ENCODE assay signal across 8 mouse cellular contexts in genomic region chr10:95501033-95501432, GRCm38 (mm10). TPM values are rescaled to one million over a fixed set of nuclear protein-coding genes. Genes with fewer than 3 reads are reported as not detected.
A peak's percentile ranks its signal among the peaks of the same experiment; 100 is the strongest.
DNase-seq lines count a peak whose midpoint lies in the region; ATAC-seq and TF ChIP-seq lines count a peak whose summit lies in the region.

No protein-coding gene starts in this region.

- WGBS in liver, adult 2 months: 2% methylated on average over 7 of the region's 7 CpGs
- WGBS in intestine, embryonic 15.5 days: under 1% methylated on average over 7 of the region's 7 CpGs
- WGBS in neural tube, embryonic 14.5 days: under 1% methylated on average over 7 of the region's 7 CpGs

- peak overlapping the region; percentile 92 for H3K27ac ChIP-seq in liver, adult 2 months (replicated peaks; ENCODE audit: insufficient read depth, low read depth, low read length)
- H3K27ac ChIP-seq in cortical plate, adult 2 months (ENCODE audit: insufficient read depth, low read length): no peak overlapping the region; the same call in 1 of the 2 replicates
- H3K27ac ChIP-seq in intestine, embryonic 15.5 days: peak overlapping the region; percentile 89
- H3K27ac ChIP-seq in neural tube, embryonic 14.5 days (ENCODE audit: low read depth, low read length): peak overlapping the region; percentile 84; the same call in 1 of the 2 replicates

- no peak for DNase-seq in liver, adult 2 months (ENCODE audit: extremely low read depth, low read depth, low spot score)
- DNase-seq in liver: no peak
- no peak for DNase-seq in ovary, adult 18-20 months (ENCODE audit: low spot score)
- no peak for DNase-seq in retina, postnatal 1 day
- DNase-seq in cerebellum, adult 18-20 months: no peak

- peak overlapping the region; percentile 68 for H3K4me2 ChIP-seq in intestine, embryonic 15.5 days (replicated peaks)
- H3K4me2 ChIP-seq in neural tube, embryonic 14.5 days (ENCODE audit: low read depth, low read length): peak overlapping the region; percentile 53

- H3K9me3 ChIP-seq in intestine, embryonic 15.5 days: no peaks in the 10 kb centered on the region
- no peaks in the 10 kb centered on the region for H3K9me3 ChIP-seq in neural tube, embryonic 14.5 days (ENCODE audit: control insufficient read depth, low read length)

- ATAC-seq in intestine, embryonic 15.5 days: no peak
- no peak for ATAC-seq in neural tube, embryonic 14.5 days (ENCODE audit: low read depth)

- TF ChIP-seq CTCF in liver, adult 2 months (IDR thresholded peaks at IDR 0.05; ENCODE audit: low read depth, low read length): no peak
- no peak for TF ChIP-seq CTCF in cortical plate, adult 2 months (IDR thresholded peaks at IDR 0.05; ENCODE audit: extremely low read depth, insufficient read depth, low read length)

- peak overlapping the region; percentile 90 for H3K9ac ChIP-seq in liver, adult 2 months (ENCODE audit: low read depth, low read length)
- H3K9ac ChIP-seq in intestine, embryonic 15.5 days: peak overlapping the region; percentile 81
- H3K9ac ChIP-seq in neural tube, embryonic 14.5 days (replicated peaks; ENCODE audit: low read depth, low read length): peak overlapping the region; percentile 17; the same call in 1 of the 2 replicates

- H3K36me3 ChIP-seq in liver, adult 2 months (ENCODE audit: control insufficient read depth, insufficient read depth, low read length): peaks cover 7% of the 10 kb centered on the region
- H3K36me3 ChIP-seq in intestine, embryonic 15.5 days: peaks cover 9% of the 10 kb centered on the region
- H3K36me3 ChIP-seq in neural tube, embryonic 14.5 days (ENCODE audit: control insufficient read depth, insufficient read depth, low read length): 0 out of 2 replicates have a peak, but pooled peaks cover 7% of the 10 kb centered on the region

- no peaks in the 10 kb centered on the region for H3K27me3 ChIP-seq in liver, adult 2 months (ENCODE audit: control insufficient read depth, insufficient read depth, low read length)
- no peaks in the 10 kb centered on the region for H3K27me3 ChIP-seq in intestine, embryonic 15.5 days (replicated peaks)
- H3K27me3 ChIP-seq in neural tube, embryonic 14.5 days (ENCODE audit: control insufficient read depth, insufficient read depth, low read length): no peaks in the 10 kb centered on the region

- peaks cover 9% of the 10 kb centered on the region; the same call in 1 of the 2 replicates for H3K4me1 ChIP-seq in liver, adult 2 months (ENCODE audit: control insufficient read depth, insufficient read depth, low read length)
- H3K4me1 ChIP-seq in cortical plate, adult 2 months (ENCODE audit: control insufficient read depth, insufficient read depth, low read length): no peaks in the 10 kb centered on the region
- no peaks in the 10 kb centered on the region for H3K4me1 ChIP-seq in intestine, embryonic 15.5 days (replicated peaks)
- peaks cover 4% of the 10 kb centered on the region; the same call in 1 of the 2 replicates for H3K4me1 ChIP-seq in neural tube, embryonic 14.5 days (ENCODE audit: control insufficient read depth, insufficient read depth, low read length)

- H3K4me3 ChIP-seq in liver, adult 2 months (ENCODE audit: insufficient read depth, low read depth, low read length): peak overlapping the region; percentile 90
- H3K4me3 ChIP-seq in cortical plate, adult 2 months (ENCODE audit: insufficient read depth, low read length): peak overlapping the region; percentile 96
- H3K4me3 ChIP-seq in intestine, embryonic 15.5 days (replicated peaks): peak overlapping the region; percentile 83
- H3K4me3 ChIP-seq in neural tube, embryonic 14.5 days (ENCODE audit: low read depth, low read length): peak overlapping the region; percentile 72

- no peak for TF ChIP-seq POLR2A in liver, adult 2 months (IDR thresholded peaks at IDR 0.05; ENCODE audit: extremely low read depth, insufficient read depth, low read length)
- TF ChIP-seq POLR2A in cortical plate, adult 2 months (IDR thresholded peaks at IDR 0.05; ENCODE audit: extremely low read depth, insufficient read depth, low read length): no peak

- H3K79me2 ChIP-seq in liver, adult 2 months (ENCODE audit: control insufficient read depth, insufficient read depth, low read length): no peaks in the 10 kb centered on the region; the same call in 1 of the 2 replicates

RNA-seq across cellular contexts. Expression of gene Mrpl42, which starts 0.7 kb away (rescaled TPM):
- total RNA-seq in liver, adult 2 months (2014; rRNA removed): 84.1 and 98.5 TPM in 2 replicates
- polyA plus RNA-seq in liver, adult 2 months (2012; rRNA removed): 73.1 and 78.5 TPM in 2 replicates
- 143 and 161 TPM in 2 replicates for polyA plus RNA-seq in cortical plate, adult 2 months (2012; rRNA removed)
- 386 and 401 TPM in 2 replicates for polyA plus RNA-seq in intestine, embryonic 15.5 days (2015; fragmentation: Nextera tagmentation; extraction: Ambion mirVana)
- 252 and 276 TPM in 2 replicates for polyA plus RNA-seq in neural tube, embryonic 14.5 days (2014; fragmentation: Nextera tagmentation; extraction: Ambion mirVana)

RNA-seq across cellular contexts. Expression of gene Ube2n, which starts 13.9 kb away (rescaled TPM):
- total RNA-seq in liver, adult 2 months (2014; rRNA removed): 29.6 and 34.1 TPM in 2 replicates
- polyA plus RNA-seq in liver, adult 2 months (2012; rRNA removed): 19.1 and 19.2 TPM in 2 replicates
- 174 and 179 TPM in 2 replicates for polyA plus RNA-seq in cortical plate, adult 2 months (2012; rRNA removed)
- 299 and 308 TPM in 2 replicates for polyA plus RNA-seq in intestine, embryonic 15.5 days (2015; fragmentation: Nextera tagmentation; extraction: Ambion mirVana)
- polyA plus RNA-seq in neural tube, embryonic 14.5 days (2014; fragmentation: Nextera tagmentation; extraction: Ambion mirVana): 369 and 376 TPM in 2 replicates

Comparison
In these comparisons a context has a peak if more than half of its experiments do, and no peak if none do; other contexts are left out.
1. H3K9ac ChIP-seq: peak in every context shown above with its lines; median percentile 90 in liver, adult 2 months; 81 in intestine, embryonic 15.5 days; 17 in neural tube, embryonic 14.5 days.